Mouse (Mus musculus) E14TG2a.4 (cell line): ENCODE data around the gene Crtc1.

Experiments used
- CTCF ChIP-seq: conservative IDR thresholded peaks from 2 replicates; pipeline ENCODE4 v1.5.1; 2014; ENCODE audit warnings: low read length
- NANOG ChIP-seq: IDR thresholded peaks from 2 replicates; pipeline ENCODE4 v1.6.1; 2014; ENCODE audit warnings: borderline replicate concordance, low read length, mixed read lengths
- POU5F1 ChIP-seq: IDR thresholded peaks from 2 replicates; pipeline ENCODE4 v1.6.1; 2014; ENCODE audit warnings: low read length, borderline replicate concordance

DNA sequence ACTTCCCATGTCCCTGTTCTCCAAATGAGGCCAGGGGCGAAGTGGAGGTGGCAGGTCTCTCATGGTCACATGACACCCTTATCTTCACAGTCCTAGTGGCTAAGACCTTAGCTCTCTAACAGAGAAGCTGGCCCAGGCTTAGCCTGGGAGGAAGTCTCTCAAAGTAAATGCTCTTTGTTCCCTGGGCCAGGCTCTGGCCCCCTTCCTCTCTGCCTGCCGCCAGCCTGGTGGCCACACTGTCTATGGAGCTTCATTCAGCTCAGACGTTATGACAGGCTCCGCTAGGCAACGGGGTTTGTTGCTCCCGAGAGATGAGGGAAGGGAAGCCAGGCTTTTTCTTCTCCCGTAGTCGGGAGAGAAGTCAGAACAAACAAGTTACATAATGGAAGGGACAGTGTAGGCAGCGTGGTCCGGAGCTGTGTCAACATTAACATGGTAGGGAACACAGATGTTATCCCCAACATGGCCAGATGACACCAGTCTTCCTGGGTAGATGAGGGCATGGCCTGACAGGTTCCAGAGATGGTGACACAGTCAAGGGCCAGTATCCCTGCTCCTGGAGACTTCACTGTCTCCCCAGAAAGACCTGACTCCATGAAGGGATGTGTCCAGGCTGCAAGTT is 30.0 kb upstream of the Crtc1 start:
- TF ChIP-seq CTCF (no peak), POU5F1 (no peak), NANOG (no peak)
